Mouse (Mus musculus) monocyte, adult 2 months (primary cell): Measurements from ENCODE around the gene 5530400C23Rik.
"Not testable (repeated sequence)": the region's sequence is repeated elsewhere in the genome, so short reads cannot be mapped to it uniquely, and the experiment has no call there.

Source experiments
- DNase-seq, 2 experiments: peaks; one replicate each; pipeline ENCODE4 v3.0.0; 2022; ENCODE audit warnings: low spot score in 2 of 2, low read depth in 1 of 2

Gene 5530400C23Rik

DNA sequence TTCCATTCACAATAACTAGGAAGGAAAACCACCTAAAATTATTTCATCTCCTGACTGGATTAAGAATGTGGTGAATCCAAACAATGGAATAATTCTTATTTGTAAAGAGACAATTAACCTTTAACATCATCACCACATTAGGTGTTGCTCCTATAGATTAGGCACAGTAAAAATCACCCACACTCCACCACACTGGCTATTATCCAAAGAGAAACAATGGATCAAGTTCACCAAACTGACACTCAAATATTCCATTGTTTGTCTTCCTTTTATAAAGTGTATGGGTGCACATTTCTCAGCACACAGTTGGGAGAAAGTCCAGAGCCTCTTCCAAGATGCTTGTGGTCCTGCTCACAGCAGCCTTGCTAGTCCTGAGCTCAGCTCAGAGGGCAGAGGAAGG, at the start of gene 5530400C23Rik:
5530400C23Rik (plus strand) TSS at position 301 of the 400 bp plus-strand sequence.
- not testable (repeated sequence) for DNase-seq

- no peak for DNase-seq
Observed at GRCm38 (mm10) chr6:133305952-133306715, 14.1 kb downstream of the 5530400C23Rik start.

DNA sequence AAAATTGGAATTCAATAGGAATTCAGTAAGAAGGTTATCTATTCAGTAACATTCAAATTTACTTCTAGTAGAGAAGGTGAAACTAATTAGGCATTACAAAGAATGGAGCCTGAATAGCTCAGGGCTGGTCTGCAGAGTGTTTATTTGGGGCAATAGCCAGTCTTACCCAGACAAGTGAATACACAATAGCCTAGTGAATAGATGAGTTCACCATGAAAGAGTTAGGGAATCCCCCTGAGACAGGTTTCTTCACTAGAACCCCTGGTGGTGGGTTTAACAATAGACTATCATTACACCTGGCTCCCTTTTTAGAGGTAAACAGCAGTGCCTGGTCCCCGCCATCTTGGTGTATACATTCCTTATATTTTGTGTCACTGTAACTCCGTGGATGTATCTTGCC, 21.9 kb downstream of the 5530400C23Rik start:
- not testable (repeated sequence) for DNase-seq

- DNase-seq: no peak
Observed at GRCm38 (mm10) chr6:133338535-133338934, 46.5 kb downstream of the 5530400C23Rik start.

GRCm38 (mm10) chr6:133341731-133342130, 49.7 kb downstream of the 5530400C23Rik start:
- DNase-seq: not testable (repeated sequence)
